Mouse (Mus musculus): ENCODE results near the gene Gm21616.
"Not testable (repeated sequence)": the region's sequence is repeated elsewhere in the genome, so short reads cannot be mapped to it uniquely, and the experiment has no call there.

Gm21616 gene

DNA sequence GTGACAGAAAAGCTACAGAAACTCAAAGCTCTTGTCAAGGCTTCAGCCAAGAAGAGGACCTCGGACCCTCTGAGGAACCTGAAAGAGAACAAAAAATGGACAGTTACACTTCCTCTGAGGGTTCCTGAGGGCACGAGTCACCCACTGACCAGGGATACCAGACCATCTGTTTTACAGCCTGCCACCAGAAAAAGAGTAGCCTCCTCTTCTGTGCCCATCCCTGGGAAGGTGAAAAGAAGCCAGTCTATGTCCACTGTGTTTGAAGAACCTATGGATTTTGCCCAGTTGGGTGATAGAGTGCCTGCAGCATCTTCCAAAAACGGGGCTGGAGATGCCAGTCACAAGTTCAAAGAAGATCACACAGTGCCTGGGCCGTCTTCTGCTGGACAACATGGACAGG lies at the start of gene Gm21616:
Gm21616 (plus strand) TSS at position 301 of the 400 bp plus-strand sequence.
- DNase-seq (ENCODE audit: low spot score in 2 of 2), result not testable (repeated sequence)
